Mouse (Mus musculus) liver, embryonic 14.5 days (tissue): ENCODE results near the gene Gm49353. TPM values are rescaled to one million over a fixed set of nuclear protein-coding genes. Genes with fewer than 3 reads are reported as not detected.

Experiments
- ATAC-seq: fragments of 200-750 bp; cut with Nextera tagmentation; 2 replicates; pipeline ENCODE4 v1.8.0; 2017; ENCODE audit warnings: moderate number of reproducible peaks, mild to moderate bottlenecking, moderate library complexity; ENCODE audit not compliant: insufficient read depth
- DNase-seq, 3 experiments: peaks; one replicate each; pipeline ENCODE4 v3.0.0-alpha.2; 2012 to 2013; ENCODE audit warnings: low read depth in 3 of 3, low spot score in 3 of 3
- H3K27ac ChIP-seq: fragments of 300-500 bp; sonication (generic); 2 replicates; pipeline ENCODE4 v1.5.1; 2014; ENCODE audit warnings: moderate library complexity, mild to moderate bottlenecking, control low read depth, inconsistent platforms
- H3K27me3 ChIP-seq: fragments of 300-500 bp; sonication (generic); 2 replicates; pipeline ENCODE4 v1.6.1; 2014; ENCODE audit warnings: mild to moderate bottlenecking, low read length, moderate library complexity; ENCODE audit not compliant: control insufficient read depth, insufficient read depth
- H3K36me3 ChIP-seq: fragments of 300-500 bp; sonication (generic); replicated peaks from 2 replicates; pipeline ENCODE4 v1.6.1; 2014; ENCODE audit warnings: low read depth; ENCODE audit not compliant: control insufficient read depth, insufficient read depth
- H3K4me1 ChIP-seq, 2 experiments: fragments of 200-500 bp in 1 of 2; fragments of 300-500 bp in 1 of 2; sonication (generic) in 1 of 2; replicated peaks; 2 replicates each; pipeline ENCODE4 v1.6.1; 2012 to 2014; ENCODE audit warnings: antibody characterized with exemption in 1 of 2, inconsistent platforms in 1 of 2, low read length in 1 of 2; ENCODE audit not compliant: control insufficient read depth in 2 of 2, insufficient read depth in 2 of 2
- H3K4me2 ChIP-seq: fragments of 300-500 bp; sonication (generic); 2 replicates; pipeline ENCODE4 v1.6.1; 2014; ENCODE audit warnings: low read depth, mild to moderate bottlenecking, control low read depth, moderate library complexity
- H3K4me3 ChIP-seq, 2 experiments: fragments of 200-500 bp in 1 of 2; fragments of 300-500 bp in 1 of 2; sonication (generic) in 1 of 2; 2 replicates each; pipeline ENCODE4 v1.5.1; 2012 to 2014; ENCODE audit warnings: low read depth in 2 of 2, low read length in 2 of 2, mild to moderate bottlenecking in 2 of 2, control low read depth in 1 of 2, inconsistent platforms in 1 of 2, moderate library complexity in 1 of 2; ENCODE audit not compliant: insufficient read depth in 1 of 2
- H3K9ac ChIP-seq: fragments of 300-500 bp; sonication (generic); replicated peaks from 2 replicates; pipeline ENCODE4 v1.6.1; 2014; ENCODE audit warnings: mild to moderate bottlenecking, control low read depth, moderate library complexity
- H3K9me3 ChIP-seq: fragments of 300-500 bp; sonication (generic); 2 replicates; pipeline ENCODE4 v1.6.1; 2016; ENCODE audit warnings: low read length, mixed read lengths; ENCODE audit not compliant: control insufficient read depth
- CTCF ChIP-seq: IDR thresholded peaks from 2 replicates; pipeline ENCODE4 v1.5.1; 2016; ENCODE audit warnings: antibody characterized with exemption, low read depth, control low read depth
- EP300 ChIP-seq: IDR thresholded peaks from 2 replicates; pipeline ENCODE4 v1.6.1; 2016; ENCODE audit warnings: antibody characterized with exemption, low read depth
- WGBS: fragments of 180-500 bp; shearing (Covaris S2); extraction: QIAGEN DNeasy Blood & Tissue Kit; methylation state at CpG from one replicate; pipeline ENCODE4 v1.1.7; 2014; ENCODE audit not compliant: insufficient replicate concordance; 5-methylcytosine and 5-hydroxymethylcytosine counted together
- polyA plus RNA-seq, 2 experiments: library from polyadenylated mRNA; depleted of rRNA in 1 of 2; stranded (reverse) in 1 of 2; unstranded in 1 of 2; fragments of >200 nt; fragmentation: Nextera tagmentation in 1 of 2; extraction: Ambion mirVana in 1 of 2; gene quantifications; 2 replicates each; pipeline versions ENCODE4 v1.2.1 to v1.2.3; 2012 to 2014

The Gm49353 gene
- polyA plus RNA-seq, 2 experiments, result not detected

DNA sequence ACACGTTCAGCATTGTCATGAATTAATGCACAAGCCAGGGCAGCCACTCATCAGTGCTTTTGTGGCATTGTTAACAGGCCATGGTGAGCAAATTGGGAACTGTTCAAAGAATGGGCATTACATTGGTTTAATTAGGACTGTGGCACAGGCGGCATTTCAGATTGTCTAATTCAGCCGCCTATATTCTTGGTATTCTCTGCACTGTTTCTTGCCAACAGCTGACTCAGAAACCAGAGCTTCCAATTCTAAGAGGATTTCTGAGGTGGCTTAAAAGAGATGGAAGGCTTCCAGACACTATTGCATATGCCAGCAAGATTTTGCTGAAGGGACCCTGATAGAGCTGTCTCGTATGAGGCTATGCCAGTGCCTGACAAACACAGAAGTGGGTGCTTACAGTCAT lies 21.9 kb upstream of the Gm49353 start:
- Histone ChIP-seq H3K9ac (no peak overlapping the region), H3K9me3 (no peaks in the 10 kb centered on the region), H3K4me3 (no peak overlapping the region), H3K4me1 (no peaks in the 10 kb centered on the region), H3K36me3 (no peaks in the 10 kb centered on the region), H3K27me3 (no peaks in the 10 kb centered on the region), H3K27ac (no peak overlapping the region), H3K4me2 (no peak overlapping the region)
- 61% methylated on average over 4 of the region's 4 CpGs for WGBS
- DNase-seq (no peak), ATAC-seq (no peak)
- TF ChIP-seq EP300 (no peak), CTCF (no peak)

DNA sequence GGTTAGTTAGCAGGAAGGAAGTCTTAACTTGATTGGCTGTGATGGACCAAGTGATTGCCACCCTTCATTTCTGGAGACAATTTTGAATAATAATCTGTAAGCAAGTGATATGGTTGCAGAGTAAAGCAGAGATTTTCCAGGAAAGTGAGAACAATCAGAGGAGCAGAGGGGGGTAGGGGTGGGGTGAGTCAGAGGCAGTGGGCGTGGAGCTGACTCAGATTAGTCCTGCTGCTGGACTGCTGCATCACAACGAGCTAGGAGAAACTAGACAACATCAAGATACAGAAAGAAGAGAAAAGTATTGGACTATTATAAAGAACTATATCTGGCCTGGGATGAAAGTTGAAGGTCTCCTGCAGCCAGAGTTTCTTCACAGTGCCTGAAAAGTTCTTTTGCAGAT lies 20.8 kb upstream of the Gm49353 start:
- H3K27ac ChIP-seq, result no peak overlapping the region
- ATAC-seq (no peak), DNase-seq (no peak)
- H3K4me1 ChIP-seq, result no peaks in the 10 kb centered on the region
- no peak overlapping the region for H3K4me2 ChIP-seq
- no peaks in the 10 kb centered on the region for H3K9me3 ChIP-seq
- H3K4me3 ChIP-seq, result no peak overlapping the region
- WGBS, result 32% methylated on average over 2 of the region's 2 CpGs
- H3K36me3 ChIP-seq, result no peaks in the 10 kb centered on the region
- H3K9ac ChIP-seq, result no peak overlapping the region
- no peaks in the 10 kb centered on the region for H3K27me3 ChIP-seq
- TF ChIP-seq CTCF (no peak), EP300 (no peak)

DNA sequence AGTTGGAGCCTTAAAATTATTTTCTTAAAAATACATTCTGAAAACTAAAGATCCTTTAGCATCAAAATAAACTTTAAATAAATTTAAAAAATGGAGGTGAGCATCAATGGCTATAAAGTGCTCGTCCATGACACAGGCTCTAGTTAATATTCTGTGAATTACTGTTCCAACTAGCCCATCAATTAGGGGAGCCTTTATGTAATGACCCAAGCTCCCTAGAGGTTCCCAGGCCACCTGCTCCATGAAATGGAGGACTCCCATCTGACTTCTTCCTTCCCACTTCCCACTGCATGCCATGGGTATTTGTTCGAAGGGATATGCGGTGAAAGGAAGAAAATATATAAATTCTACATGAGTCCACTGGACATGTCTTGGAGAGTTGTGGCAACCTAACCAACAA lies 18.5 kb upstream of the Gm49353 start:
- Histone ChIP-seq H3K36me3 (no peaks in the 10 kb centered on the region), H3K27me3 (no peaks in the 10 kb centered on the region), H3K9me3 (no peaks in the 10 kb centered on the region), H3K27ac (no peak overlapping the region), H3K4me2 (no peak overlapping the region), H3K9ac (no peak overlapping the region), H3K4me1 (no peaks in the 10 kb centered on the region), H3K4me3 (no peak overlapping the region)
- TF ChIP-seq EP300 (no peak), CTCF (no peak)
- no peak for DNase-seq
- ATAC-seq, result no peak
- 73% methylated on average over 3 of the region's 3 CpGs for WGBS

DNA sequence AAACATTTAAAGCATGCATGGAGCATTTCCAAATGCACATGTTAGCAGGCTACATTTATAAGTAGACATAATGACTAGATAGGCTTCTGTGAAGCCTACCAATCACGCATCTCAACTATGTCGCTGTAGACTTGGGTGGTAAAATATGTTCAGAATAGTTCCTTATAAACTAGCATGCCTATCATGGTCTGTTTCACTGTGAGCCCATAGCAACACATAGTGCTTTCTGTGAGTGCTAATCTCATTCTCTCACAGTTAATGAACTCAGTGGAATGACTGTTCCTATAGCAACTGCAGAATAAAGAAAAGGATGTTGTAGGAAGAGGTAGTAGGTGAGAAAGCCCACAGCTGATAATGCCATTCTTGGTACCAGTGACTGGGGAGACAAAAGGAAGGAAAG lies 17.7 kb upstream of the Gm49353 start:
- no peaks in the 10 kb centered on the region for H3K27me3 ChIP-seq
- H3K4me1 ChIP-seq, result no peaks in the 10 kb centered on the region
- ATAC-seq (no peak), DNase-seq (no peak)
- no peak overlapping the region for H3K9ac ChIP-seq
- TF ChIP-seq CTCF (no peak), EP300 (no peak)
- H3K27ac ChIP-seq, result no peak overlapping the region
- no peak overlapping the region for H3K4me3 ChIP-seq
- H3K4me2 ChIP-seq, result no peak overlapping the region
- H3K9me3 ChIP-seq, result no peaks in the 10 kb centered on the region
- 66% methylated on average over 2 of the region's 2 CpGs for WGBS
- H3K36me3 ChIP-seq, result no peaks in the 10 kb centered on the region

DNA sequence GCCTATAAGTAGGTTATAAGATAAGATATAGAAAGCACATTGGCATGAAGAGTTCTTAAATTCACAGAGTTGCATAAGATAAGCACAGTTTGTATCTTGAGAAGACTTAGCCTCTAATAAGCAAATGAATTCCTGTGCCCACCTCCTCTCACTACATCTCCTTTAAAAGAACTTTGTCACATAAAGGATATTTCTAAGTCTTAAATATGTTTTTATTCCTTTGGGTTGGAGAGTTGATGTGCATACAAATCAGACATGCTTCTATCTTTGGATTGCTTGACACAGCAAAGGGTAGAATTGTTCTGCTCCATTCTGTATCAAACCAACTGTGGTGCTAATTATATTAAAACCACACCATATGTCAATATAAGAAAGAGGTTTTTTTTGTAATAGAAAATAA lies 5.0 kb upstream of the Gm49353 start:
- Histone ChIP-seq H3K9me3 (no peaks in the 10 kb centered on the region; the same call in 1 of the 2 replicates), H3K27me3 (no peaks in the 10 kb centered on the region), H3K4me2 (no peak overlapping the region), H3K4me1 (no peaks in the 10 kb centered on the region), H3K36me3 (no peaks in the 10 kb centered on the region), H3K9ac (no peak overlapping the region), H3K4me3 (no peak overlapping the region), H3K27ac (no peak overlapping the region)
- no peak for TF ChIP-seq CTCF
- no peak for TF ChIP-seq EP300
- no peak for ATAC-seq
- DNase-seq, result no peak
